Mouse (Mus musculus): ENCODE measurements around the gene Klf15.

- TF ChIP-seq CTCF (IDR thresholded peaks at IDR 0.05; ENCODE audit: extremely low read depth, insufficient read depth, low read length) (no peak), POLR2A (IDR thresholded peaks at IDR 0.05; ENCODE audit: extremely low read depth, insufficient read depth, low read length) (no peak)
Measured at GRCm38 (mm10) chr6:90429911-90430310, 32.5 kb upstream of the Klf15 start.

All from cortical plate, adult 2 months (tissue).